Mouse (Mus musculus): Measurements from ENCODE around the gene Itga4. TPM values are rescaled to one million over a fixed set of nuclear protein-coding genes. Genes with fewer than 3 reads are reported as not detected.
A peak's percentile ranks its signal among the peaks of the same experiment; 100 is the strongest.

Gene Itga4
- total RNA-seq, 2 experiments from 2014 or later, result 4.4 to 5.1 TPM

DNA sequence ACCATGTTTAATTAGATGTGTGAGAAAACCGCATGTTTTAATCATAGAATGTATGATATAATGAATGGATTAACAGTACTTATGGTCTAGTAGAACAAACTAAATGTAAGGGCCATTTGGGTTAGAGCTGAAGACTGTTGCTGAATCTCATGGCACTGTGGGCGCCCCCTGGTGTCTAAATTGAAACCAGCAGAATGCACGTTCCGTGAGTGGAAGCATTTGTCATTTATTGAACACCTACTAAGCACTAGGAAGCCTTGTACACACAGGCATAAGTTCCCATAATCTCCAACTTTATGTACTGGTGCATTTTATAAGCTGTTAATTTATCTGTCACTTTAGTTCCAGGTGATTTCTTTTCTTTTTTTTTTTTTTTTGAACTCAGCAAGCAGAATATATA lies 10.4 kb downstream of the Itga4 start:
- peak; percentile 56 for DNase-seq (ENCODE audit: low spot score)

DNA sequence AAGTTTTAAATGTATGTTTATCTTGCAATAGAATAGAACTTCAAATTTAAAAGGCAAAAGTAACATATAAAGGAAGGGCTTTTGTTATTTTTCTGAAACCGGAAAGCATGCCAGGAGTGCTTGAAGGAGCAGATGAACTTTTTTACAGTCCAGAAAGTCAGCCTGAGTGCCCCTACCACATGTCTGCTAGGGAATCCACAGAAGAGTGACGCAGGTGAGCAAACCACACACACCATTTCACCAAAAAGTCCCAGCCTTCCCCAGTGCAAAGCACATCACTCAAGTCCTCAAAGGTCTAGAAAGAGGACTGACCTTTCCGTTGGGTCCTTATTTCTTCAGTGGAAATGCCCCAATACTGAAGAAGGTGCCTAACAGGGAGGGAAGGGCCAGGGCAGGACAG lies 11.3 kb downstream of the Itga4 start:
- DNase-seq (ENCODE audit: low spot score), result no peak

DNA sequence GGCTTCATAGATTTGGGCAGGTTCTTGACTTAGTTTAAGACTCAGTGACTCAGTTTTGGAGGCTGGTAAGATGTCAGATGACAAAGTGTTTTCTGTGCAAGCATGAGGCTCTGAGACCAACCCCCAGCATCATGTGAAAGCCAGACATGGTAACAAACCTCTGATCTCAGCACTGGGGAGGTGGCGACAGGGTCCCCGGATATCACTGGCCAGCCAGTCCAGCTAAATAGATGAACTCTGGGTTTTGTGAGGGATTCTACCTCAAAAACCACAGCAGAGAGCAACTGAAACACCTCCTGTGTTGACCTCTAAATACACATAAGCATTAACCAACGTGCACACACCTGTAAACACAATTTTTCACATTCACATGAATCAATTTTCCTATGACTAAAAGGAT lies 12.0 kb downstream of the Itga4 start:
- DNase-seq (ENCODE audit: low spot score), result no peak

DNA sequence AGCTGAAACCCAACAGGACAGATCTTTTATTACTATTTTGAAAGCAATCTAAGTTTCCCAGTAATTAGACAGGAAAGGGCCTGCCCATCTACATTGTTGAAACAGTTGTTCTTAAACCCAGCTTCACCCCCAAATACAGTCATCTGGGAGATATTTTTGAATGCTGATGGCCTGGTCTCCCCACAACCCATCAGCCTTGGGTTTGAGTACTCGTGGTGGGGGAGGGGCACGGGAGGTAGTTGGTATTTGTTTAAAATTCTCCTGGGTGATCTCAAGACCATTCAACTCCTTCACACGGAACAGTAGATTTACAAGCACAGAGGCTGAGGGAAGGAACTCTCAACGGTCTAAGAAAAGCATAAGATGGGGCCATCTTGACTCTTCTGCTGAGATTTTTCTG lies 13.6 kb downstream of the Itga4 start:
- no peak for DNase-seq (ENCODE audit: low spot score)

DNA sequence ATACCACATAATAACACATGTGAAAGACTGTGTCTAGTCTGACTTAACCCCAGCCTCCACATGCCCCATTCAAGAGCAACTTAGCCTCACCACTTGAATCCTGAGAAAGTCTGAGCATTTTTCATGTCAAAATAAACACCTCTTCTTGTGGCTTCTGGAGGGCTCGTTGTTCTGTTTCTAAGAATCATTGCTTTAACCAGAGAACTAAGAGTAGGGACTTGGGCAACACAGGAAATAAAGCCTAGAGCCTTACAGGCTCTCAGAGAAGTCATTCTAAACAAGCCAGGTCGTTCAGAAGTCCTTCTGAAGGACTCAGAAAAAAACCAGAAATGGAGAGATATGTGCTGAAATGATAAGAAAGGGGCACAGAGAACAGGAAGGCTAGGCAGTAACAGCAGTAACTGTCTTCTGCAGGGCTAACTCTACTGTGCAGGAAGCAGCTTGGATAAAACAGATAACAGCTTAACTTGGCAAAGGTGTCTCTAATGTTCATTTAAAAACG lies 14.9 kb downstream of the Itga4 start:
- DNase-seq (ENCODE audit: low spot score), result no peak

DNA sequence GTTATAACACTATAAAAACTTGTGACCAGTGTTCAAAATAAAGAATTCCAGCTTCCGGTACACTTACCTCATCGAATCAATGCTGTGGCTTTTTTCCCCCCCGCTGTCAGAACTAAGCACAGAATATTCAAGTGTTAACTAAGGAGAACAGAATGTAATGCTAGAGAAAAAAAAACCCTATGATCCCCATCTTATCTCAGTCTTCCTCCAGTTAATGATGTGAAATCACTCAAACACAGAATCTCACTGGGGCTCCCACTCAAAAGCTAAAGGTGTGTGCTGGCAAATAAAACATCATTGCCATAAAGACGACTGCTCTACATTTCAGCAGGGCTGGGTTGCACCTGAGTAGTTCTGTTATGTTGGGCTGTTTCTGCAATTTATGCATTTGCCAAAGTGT lies 16.6 kb downstream of the Itga4 start:
- DNase-seq (ENCODE audit: low spot score), result no peak

DNA sequence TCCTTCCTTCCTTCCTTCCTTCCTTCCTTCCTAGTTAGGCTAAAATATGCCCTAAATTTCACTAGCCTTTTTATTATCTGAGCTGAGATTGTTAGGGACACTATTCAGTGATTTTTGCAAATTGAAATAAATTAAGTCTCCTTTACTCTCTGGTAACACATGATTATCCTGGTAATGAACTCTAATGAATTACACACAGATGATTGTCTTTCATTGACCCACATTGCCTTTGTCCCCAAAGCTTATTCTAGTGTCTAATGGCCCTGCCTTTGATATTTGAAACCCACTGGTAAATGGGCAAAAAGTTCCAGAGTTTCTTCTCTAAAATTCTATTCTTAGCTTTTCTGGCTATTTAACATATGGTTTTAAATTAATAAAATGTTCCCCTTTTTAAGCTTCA lies 23.4 kb downstream of the Itga4 start:
- no peak for DNase-seq (ENCODE audit: low spot score)

DNA sequence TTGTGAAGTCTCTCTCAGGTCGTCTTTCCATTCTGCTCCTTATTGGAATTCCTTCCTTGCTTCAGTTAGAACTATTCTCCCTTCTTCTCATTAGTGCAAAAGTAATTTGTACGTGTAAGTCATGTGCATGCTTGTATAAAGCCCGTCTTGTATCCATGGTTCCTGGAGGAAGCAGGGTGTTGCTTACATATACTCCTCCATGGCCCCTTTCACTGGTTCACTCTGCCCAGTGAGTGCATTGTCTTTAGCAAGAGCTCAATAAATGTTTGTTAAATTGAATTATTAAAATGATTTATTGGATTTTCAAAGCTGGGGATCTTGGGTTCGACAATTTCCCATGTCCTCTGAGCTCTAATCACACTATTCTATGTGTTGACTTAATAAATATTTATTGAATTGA lies 29.0 kb downstream of the Itga4 start:
- no peak for DNase-seq (ENCODE audit: low spot score)

DNA sequence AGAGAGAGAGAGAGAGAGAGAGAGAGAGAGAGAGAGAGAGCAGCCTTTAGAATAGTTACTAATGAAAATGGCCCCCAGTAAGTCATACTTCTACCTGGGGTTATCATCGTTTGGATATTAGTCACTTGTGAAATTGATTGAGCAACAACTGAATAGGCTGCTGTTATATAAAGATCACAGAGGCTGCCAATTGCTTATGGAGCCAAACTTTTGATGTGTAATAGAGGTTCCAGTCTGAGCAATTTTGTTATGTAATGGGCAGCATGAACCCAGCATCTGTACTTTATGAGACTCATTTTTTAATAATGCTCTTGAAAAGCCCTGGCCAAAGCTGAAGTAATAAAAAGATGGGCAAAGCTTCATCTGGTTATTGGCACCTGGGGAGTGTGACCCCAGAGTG lies 34.9 kb downstream of the Itga4 start:
- no peak for DNase-seq (ENCODE audit: low spot score)

DNA sequence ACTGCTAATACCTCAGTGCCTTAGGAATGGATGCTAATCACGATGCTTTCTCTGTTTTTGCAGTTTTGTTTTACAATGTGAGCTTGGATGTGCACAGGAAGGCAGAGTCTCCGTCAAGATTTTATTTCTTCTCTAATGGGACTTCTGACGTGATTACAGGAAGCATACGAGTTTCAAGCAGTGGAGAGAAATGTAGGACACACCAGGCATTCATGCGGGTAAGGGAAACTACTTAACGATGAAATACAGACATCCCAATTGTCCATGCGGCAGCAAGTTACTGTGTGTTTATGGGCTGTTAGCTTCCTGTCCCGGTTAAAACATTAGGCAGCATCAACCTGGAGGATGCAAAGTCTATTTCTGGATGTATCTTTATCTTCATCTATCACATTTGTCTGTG lies 36.7 kb downstream of the Itga4 start:
- DNase-seq (ENCODE audit: low spot score), result no peak

DNA sequence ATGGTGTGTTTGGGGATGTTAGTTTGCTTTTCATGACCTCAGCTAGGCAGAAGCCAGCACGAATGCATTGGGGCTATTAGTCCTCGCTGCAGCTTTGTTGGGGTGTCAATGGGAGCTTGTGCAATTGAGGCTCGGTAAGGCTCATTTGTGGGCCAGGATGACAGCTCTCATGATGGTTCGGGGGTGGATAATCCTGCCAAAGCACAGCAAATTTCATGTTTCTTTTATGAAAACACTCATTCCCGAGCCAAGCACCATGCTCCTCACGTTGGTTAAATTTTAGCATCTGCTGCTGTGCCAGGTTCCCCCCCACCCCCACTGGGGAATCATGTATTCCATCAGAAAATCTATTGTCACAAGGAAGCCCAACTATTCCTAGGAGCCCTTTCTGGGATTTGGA lies 37.2 kb downstream of the Itga4 start:
- DNase-seq (ENCODE audit: low spot score), result no peak

DNA sequence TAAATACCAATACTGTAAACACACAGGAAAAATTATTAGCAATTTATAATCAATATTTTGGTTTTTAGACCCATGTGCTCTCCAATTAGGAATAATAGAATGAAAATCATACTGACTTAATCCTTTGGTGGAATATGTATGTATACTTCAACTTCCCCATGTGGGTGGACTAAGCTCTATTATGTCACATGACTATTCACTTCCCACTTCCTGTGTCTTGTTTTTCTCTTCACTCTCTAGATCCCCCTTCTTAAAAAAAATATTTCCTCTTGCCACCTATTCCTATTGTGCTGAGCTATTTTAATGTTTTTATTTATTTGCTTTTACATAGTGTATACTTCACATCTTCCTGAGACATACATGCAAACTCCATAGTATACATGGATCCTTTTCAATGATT lies 47.2 kb downstream of the Itga4 start:
- no peak for DNase-seq (ENCODE audit: low spot score)

DNA sequence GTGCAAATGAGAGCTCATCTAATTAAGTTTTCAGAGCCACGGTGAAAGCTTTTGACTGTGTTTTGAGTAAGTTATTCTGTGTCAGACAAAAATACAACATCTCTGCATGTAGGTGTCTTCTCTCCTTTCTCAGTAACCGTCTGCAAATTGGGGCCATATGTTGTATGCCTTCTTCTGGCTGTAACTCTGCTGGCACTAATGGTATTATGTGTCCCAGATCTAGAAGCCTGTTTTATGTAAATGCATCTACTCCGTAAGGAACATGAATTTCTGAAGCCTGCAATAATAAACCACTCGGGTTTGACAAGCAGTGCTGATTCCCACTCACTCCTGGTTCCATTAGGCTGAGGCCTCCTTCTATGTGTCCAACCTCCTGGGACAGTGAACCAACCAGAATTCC lies 52.3 kb downstream of the Itga4 start:
- no peak for DNase-seq (ENCODE audit: low spot score)

DNA sequence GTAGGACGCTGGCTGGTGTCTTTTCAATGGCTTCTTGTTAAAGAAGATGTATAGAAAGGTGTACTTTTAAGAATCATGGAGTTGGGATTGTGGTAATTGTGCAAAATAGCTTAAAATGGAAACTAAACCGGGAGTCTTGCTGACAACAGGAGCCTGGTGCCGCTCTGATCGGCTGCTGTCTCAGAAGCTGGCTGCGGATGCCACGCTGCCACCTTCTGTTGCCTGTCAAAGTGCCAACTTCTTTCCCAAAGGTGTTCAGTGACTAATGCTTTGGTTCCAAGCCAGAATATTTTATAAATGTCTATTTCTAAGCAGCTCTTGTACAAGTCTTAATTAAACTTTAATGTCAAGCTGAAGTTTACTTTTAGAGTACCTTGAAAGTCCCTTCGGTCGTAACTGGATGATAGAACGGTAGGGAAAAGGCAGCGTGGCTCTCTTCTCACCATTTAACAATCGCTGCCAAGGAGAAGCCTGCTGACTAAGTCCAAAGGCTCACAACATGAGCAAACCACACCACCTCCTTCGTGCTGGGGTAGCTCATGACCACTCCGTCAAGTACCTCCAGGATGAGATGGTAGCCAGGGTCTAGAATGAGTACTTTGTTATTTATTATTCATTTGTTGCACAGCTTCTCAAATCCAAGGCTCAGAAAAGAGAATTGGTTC lies 54.4 kb downstream of the Itga4 start:
- DNase-seq (ENCODE audit: low spot score), result no peak

DNA sequence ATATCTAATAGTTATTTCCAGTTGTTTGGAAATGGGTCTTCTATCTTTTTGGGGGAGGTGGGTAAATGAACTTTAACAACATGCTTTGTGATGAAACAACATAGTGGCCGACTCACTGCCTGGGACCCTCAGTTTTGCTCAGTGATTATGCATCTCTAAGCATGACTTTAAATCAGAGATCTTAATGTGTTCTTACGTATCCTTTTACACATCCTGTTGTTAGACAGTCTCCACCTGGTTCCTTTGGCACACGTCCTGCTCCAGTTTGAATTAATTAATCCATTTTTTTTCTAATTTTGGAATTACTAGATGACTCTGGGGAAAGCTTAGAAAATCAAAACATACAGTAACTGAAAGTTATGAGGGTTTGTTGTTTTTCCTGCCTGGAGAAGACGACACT lies 57.3 kb downstream of the Itga4 start:
- DNase-seq (ENCODE audit: low spot score), result no peak

DNA sequence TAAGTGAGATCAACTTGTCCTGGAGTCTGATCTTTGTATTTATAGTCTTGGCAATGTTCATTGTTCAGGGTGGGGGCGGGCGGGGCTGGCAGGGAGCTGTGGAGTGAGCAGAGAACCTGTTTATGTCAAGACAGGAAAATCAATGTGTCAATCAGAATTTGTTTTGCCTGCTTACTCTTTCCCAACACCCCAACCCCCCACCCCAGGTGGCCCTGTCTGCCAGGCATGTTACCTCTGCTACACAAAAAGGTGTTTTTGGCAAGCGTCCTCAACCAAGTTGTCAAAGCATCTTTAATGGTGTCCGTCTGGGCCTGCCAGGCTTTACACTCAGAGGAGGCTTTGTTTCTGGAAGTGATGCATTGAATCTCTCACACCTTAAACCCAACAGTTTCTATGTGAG lies 59.9 kb downstream of the Itga4 start:
- DNase-seq (ENCODE audit: low spot score), result no peak

DNA sequence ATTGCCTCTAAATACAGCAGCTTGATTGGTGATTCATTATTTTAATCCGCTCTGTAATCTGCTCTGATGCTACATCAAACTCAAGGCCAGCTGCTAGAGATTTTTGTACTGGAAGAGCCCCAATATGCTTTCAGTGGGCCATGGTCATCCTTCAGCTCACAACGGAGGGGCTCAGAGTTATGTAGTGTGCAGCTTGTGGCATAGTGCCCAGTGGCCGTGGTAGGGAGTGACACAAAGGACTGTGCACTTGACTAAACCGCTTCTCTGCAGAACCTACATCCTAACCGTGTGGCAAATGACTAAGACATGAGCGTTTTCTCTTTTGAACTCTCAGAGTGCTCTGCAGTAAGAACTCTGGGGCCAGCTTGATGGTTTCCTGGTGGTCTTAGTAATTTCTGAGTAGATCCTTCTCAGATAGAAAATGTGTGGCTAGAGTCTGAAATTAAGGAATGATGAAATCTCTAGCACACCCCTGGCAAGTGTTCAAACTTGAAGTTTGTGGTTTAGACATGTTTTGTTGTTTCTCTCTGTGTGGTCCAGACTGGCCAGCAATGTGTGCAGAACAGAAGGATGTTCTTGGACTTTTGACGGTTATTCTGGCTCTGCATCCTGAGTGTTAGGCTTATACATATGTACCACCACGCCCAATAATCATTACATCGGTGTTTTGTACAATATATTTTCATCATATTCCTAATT lies 61.1 kb downstream of the Itga4 start:
- no peak for DNase-seq (ENCODE audit: low spot score)

DNA sequence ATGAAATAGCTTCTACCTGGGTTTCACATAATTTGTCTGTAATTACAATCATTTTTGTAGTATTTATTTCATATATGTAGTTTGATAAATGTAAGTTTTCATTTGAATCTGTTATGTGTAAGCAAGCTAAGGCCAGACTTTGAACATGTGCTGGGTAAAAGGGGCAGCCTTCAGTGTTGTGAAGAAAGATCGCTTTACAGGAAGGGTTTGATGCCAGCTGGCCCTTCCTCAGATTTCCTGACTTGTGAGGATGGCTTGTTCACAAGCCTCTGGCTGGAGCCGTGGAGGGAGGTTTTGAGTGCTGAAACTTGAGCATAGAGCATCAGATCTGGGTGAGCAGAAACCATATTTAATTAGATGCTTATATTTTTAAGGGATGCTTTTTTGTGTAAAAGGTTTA lies 72.9 kb downstream of the Itga4 start:
- DNase-seq (ENCODE audit: low spot score), result peak; percentile 2

DNA sequence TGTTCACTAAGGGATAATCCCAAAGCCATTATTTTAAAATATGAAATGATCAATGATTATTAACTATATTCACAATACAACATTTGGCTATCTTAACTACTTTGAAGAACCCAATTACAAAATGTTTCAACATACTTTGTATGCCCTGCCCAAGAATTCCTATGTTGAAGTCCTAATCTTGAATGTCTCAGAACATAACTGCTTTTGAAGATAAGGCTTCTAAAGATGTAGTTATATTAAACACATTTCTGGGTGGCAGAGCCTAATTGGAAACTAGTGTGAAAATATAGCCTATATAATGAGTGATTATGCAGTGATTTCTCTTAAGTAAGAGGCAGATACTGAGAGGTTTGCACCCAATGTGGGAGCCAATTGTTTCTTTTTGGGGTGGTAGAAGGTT lies 79.4 kb downstream of the Itga4 start:
- no peak for DNase-seq (ENCODE audit: low spot score)

DNA sequence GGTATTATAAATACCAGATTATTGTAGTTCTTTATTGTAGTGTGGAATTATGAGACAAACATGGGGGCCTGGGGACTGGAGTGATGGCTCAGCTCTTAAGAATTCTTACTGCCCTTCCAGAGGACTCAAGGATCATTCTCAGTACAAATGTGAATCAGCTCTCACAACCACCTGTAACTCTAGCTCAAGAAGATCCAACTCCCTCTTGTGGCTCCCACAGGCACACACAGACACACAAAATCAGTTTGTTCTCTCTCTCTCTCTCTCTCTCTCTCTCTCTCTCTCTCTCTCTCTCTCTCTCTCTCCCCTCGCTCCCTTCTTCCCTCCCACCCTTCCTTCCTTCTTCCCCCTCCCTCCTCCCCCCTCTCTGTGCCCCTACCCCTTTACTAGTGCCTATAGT lies 80.9 kb downstream of the Itga4 start:
- DNase-seq (ENCODE audit: low spot score), result no peak

DNA sequence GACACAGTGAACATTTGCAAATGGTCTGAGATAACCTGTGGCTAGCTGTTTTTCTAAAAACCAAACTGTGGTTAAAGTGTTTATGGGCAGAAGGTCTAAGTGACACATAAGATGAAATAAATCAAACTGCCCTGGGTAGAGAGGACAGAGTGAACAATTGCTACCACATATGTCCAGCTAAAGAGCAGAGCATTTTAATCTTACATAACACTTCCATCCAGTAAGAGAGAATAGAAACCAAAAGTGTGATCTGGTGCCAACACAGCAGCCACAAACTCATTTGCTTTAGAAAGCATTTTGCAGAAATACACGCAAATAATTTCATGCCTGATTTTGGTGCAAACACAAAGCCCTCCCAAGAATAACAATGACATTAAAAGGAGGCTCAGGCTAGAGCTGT lies 83.8 kb downstream of the Itga4 start:
- DNase-seq (ENCODE audit: low spot score), result no peak

DNA sequence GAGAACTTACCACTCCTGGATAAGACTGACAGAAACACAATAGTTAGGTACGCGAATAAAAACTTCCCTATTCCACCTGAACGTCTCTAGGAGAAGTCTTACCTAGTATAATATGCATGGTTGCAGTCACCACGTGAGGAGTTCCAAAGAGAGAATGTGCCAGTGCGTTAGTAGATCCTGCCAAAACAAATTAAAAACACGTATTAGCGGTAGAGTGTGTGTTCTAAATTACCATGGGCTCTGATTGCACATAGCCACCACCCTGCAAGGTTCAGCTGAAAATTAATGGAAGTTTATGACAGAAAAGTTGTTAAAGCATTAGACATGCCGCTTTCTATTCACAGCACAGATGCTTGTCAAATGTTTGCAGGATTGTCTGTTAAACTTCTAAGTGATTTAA lies 87.9 kb downstream of the Itga4 start:
- DNase-seq (ENCODE audit: low spot score), result no peak

Measured in gastrocnemius, adult 18-20 months (tissue).